Mouse (Mus musculus) liver, adult 2 months (tissue): Measurements from ENCODE around the gene Dclre1c. TPM values are rescaled to one million over a fixed set of nuclear protein-coding genes. Genes with fewer than 3 reads are reported as not detected.

Source experiments
- DNase-seq: peaks from one replicate; pipeline ENCODE4 v3.0.0-alpha.2; 2011; ENCODE audit warnings: low read depth, low spot score; ENCODE audit errors: extremely low read depth
- H3K27ac ChIP-seq: fragments of 200-500 bp; replicated peaks from 2 replicates; pipeline ENCODE4 v1.5.1; 2012; ENCODE audit warnings: low read depth, mild to moderate bottlenecking, control low read depth, inconsistent platforms, low read length; ENCODE audit not compliant: insufficient read depth
- H3K27me3 ChIP-seq: fragments of 200-500 bp; 2 replicates; pipeline ENCODE4 v1.6.1; 2012; ENCODE audit warnings: mild to moderate bottlenecking, moderate library complexity, low read length, inconsistent platforms; ENCODE audit not compliant: control insufficient read depth, insufficient read depth
- H3K36me3 ChIP-seq: fragments of 200-500 bp; 2 replicates; pipeline ENCODE4 v1.6.1; 2012; ENCODE audit warnings: low read length, inconsistent platforms; ENCODE audit not compliant: control insufficient read depth, insufficient read depth
- H3K4me1 ChIP-seq: fragments of 200-500 bp; 2 replicates; pipeline ENCODE4 v1.6.1; 2011; ENCODE audit warnings: low read length; ENCODE audit not compliant: control insufficient read depth, insufficient read depth
- H3K4me3 ChIP-seq: fragments of 200-500 bp; 2 replicates; pipeline ENCODE4 v1.5.1; 2011; ENCODE audit warnings: low read depth, mild to moderate bottlenecking, control low read depth, low read length, moderate library complexity; ENCODE audit not compliant: insufficient read depth
- H3K79me2 ChIP-seq: fragments of 200-500 bp; 2 replicates; pipeline ENCODE4 v1.6.1; 2012; ENCODE audit warnings: inconsistent platforms, mild to moderate bottlenecking, low read length, moderate library complexity; ENCODE audit not compliant: control insufficient read depth, insufficient read depth
- H3K9ac ChIP-seq: fragments of 200-500 bp; 2 replicates; pipeline ENCODE4 v1.6.1; 2012; ENCODE audit warnings: low read depth, mild to moderate bottlenecking, control low read depth, inconsistent platforms, low read length
- CTCF ChIP-seq: fragments of 200-500 bp; IDR thresholded peaks from 2 replicates; pipeline ENCODE4 v1.5.1; 2011; ENCODE audit warnings: low read depth, low read length, control low read depth
- POLR2A ChIP-seq: fragments of 200-500 bp; IDR thresholded peaks from 2 replicates; pipeline ENCODE4 v1.6.1; 2011; ENCODE audit warnings: low read length, control low read depth; ENCODE audit not compliant: insufficient read depth; ENCODE audit errors: extremely low read depth
- WGBS: fragments of 180-500 bp; shearing (Covaris S2); methylation state at CpG from one replicate; pipeline ENCODE4 v1.1.7; 2018; 5-methylcytosine and 5-hydroxymethylcytosine counted together
- polyA plus RNA-seq: library from polyadenylated mRNA; depleted of rRNA; stranded (reverse); fragments of >200 nt; gene quantifications from 2 replicates; pipeline ENCODE4 v1.2.3, GENCODE M21; 2012; rRNA removed
- total RNA-seq: library from RNA; depleted of rRNA; stranded (reverse); fragments of >200 nt; gene quantifications from 2 replicates; pipeline ENCODE4 v1.2.3, GENCODE M21; 2014; rRNA removed

The Dclre1c gene
- total and polyA plus RNA-seq, 2 experiments = 1.8 to 5.8 TPM

DNA sequence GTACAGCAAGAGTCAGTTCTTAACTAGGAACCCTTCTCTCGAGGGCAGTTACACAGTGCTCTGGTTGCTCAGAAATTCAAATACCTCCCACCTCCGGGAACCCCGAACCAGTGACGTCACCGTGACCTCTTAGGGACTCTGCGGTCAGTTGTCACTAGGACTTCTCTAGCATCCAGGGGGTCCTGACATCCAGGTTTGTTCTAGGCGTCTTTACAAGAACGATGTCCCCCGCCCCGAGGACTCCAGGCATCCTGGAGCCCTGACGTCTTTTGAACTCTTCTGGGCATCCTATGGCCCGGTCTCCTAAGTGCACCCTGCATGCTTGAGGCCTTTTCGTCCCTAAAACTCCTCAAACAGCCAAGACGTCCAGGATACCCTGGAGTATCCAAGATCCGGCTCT, 88.1 kb downstream of the Dclre1c start:
- Histone ChIP-seq H3K9ac (peak overlapping the region; percentile 75), H3K36me3 (peaks cover 14% of the 10 kb centered on the region; the same call in 1 of the 2 replicates), H3K4me1 (peaks cover 4% of the 10 kb centered on the region; the same call in 1 of the 2 replicates), H3K27ac (0 out of 2 replicates have a peak overlapping the region, but pooled peaks have one; percentile 24), H3K27me3 (no peaks in the 10 kb centered on the region), H3K79me2 (no peaks in the 10 kb centered on the region; the same call in 1 of the 2 replicates), H3K4me3 (peak overlapping the region; percentile 78)
- TF ChIP-seq POLR2A (no peak), CTCF (no peak)
- under 1% methylated on average over 15 of the region's 15 CpGs for WGBS
- DNase-seq = peak; percentile 15

- Histone ChIP-seq H3K27me3 (no peaks in the 10 kb centered on the region), H3K27ac (peak within 1 kb of the TSS; percentile 59), H3K4me1 (peaks cover 4% of the 10 kb centered on the region; the same call in 1 of the 2 replicates), H3K4me3 (peak within 1 kb of the TSS; percentile 78), H3K9ac (peak within 1 kb of the TSS; percentile 75), H3K79me2 (no peaks in the 10 kb centered on the region; the same call in 1 of the 2 replicates), H3K36me3 (peaks cover 14% of the 10 kb centered on the region; the same call in 1 of the 2 replicates)
- WGBS = under 1% methylated on average over 60 of the region's 60 CpGs
- DNase-seq = peak; percentile 98
- TF ChIP-seq POLR2A (peak; percentile 78), CTCF (no peak)
Observed at GRCm38 (mm10) chr2:3512552-3513454, 88.9 kb downstream of the Dclre1c start, which contains the start of the genes Gm45902, Hspa14 and Cdnf. Gm45902 (minus strand) TSS chr2:3512790. Hspa14 (minus strand) TSS chr2:3512814. Cdnf (plus strand) TSS chr2:3513030.

Other genes with a start within 250 kb of the Dclre1c start
- 13.2 and 16.4 TPM in 2 replicates for gene Nmt2, start 139.9 kb upstream of the Dclre1c start, total RNA-seq
- 5.1 and 5.4 TPM in 2 replicates for gene Nmt2, start 139.9 kb upstream of the Dclre1c start, polyA plus RNA-seq
- 2.6 and 3.4 TPM in 2 replicates for gene Rpp38, start 91.5 kb upstream of the Dclre1c start, total RNA-seq
- gene Rpp38, start 91.5 kb upstream of the Dclre1c start, polyA plus RNA-seq = 1.9 and 2.3 TPM in 2 replicates
- gene Acbd7, start 88.0 kb upstream of the Dclre1c start, total RNA-seq = not detected in 2 replicates
- not detected in 2 replicates for gene Acbd7, start 88.0 kb upstream of the Dclre1c start, polyA plus RNA-seq
- not detected in 2 replicates for gene Olah, start 26.9 kb upstream of the Dclre1c start, total RNA-seq
- gene Olah, start 26.9 kb upstream of the Dclre1c start, polyA plus RNA-seq = not detected in 2 replicates
- gene Meig1, start 1.5 kb upstream of the Dclre1c start, total RNA-seq = not detected in 2 replicates
- gene Meig1, start 1.5 kb upstream of the Dclre1c start, polyA plus RNA-seq = not detected in 2 replicates
- gene Suv39h2, start 50.9 kb downstream of the Dclre1c start, total RNA-seq = 0.27 and 0.46 TPM in 2 replicates
- gene Suv39h2, start 50.9 kb downstream of the Dclre1c start, polyA plus RNA-seq = 0.12 and 0.13 TPM in 2 replicates
- gene Gm45902, start 88.7 kb downstream of the Dclre1c start, total RNA-seq = 1.1 and 1.3 TPM in 2 replicates
- 0.45 and 0.61 TPM in 2 replicates for gene Gm45902, start 88.7 kb downstream of the Dclre1c start, polyA plus RNA-seq
- 14.9 and 17.4 TPM in 2 replicates for gene Hspa14, start 88.7 kb downstream of the Dclre1c start, total RNA-seq
- 9.5 and 12.3 TPM in 2 replicates for gene Hspa14, start 88.7 kb downstream of the Dclre1c start, polyA plus RNA-seq
- gene Cdnf, start 88.9 kb downstream of the Dclre1c start, total RNA-seq = 0.46 and 0.47 TPM in 2 replicates
- 0.20 TPM in 1 of 2 replicates, not detected in the other for gene Cdnf, start 88.9 kb downstream of the Dclre1c start, polyA plus RNA-seq
- gene Fam107b, start 146.4 kb downstream of the Dclre1c start, total RNA-seq = 50.6 and 68.6 TPM in 2 replicates
- gene Fam107b, start 146.4 kb downstream of the Dclre1c start, polyA plus RNA-seq = 13.7 and 18.3 TPM in 2 replicates